Mouse (Mus musculus) spleen, embryonic (tissue): ENCODE measurements around the gene 9330161L09Rik.

Experiments used
- CTCF ChIA-PET: fragments of 350-600 bp; sonication (Branson Sonifier 250); formaldehyde crosslinking; loops from one replicate; lab custom pipeline; 2022; lab: Charles Lee

9330161L09Rik gene

DNA sequence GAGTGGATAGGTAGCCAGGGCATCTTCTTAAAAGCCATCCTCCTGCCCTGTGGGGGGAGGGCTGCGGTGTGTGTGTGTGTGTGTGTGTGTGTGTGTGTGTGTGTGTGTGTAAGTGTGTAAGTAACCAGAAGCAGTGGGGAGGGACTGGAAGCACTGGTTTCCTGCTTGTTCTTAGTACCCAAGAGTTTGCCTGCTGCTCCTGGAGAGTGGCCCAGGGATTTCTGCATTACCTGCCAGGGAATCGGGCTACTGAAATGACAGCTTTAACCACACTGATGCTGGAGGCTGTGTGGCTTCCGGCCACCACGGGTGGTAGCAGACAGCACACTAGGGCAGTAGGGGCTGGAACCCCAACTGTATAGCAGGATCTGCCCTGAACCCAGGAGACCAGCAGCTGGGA lies 17.6 kb downstream of the 9330161L09Rik start:
- CTCF ChIA-PET, result no interaction called here

DNA sequence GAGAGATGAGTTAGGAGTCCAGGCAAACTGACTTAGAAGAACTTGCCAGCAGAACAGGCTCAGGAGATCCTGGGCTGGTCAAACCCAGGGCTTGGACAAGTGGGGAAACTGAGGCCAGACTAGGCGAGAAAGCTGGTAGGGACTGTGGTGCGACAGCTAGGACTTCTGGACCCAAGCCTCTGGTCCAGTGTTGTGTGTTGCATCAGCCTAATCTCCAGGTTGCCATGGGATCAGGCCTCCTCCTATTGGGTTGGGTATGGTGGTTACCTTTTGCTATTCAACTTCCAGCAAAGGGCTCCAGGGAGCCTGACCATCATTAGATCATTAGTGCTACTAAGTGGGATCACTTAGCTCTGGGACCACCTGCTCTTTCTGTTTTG lies 18.3 kb downstream of the 9330161L09Rik start:
- CTCF ChIA-PET, result interaction anchor here (0.5 kb wide), 1 partner anchor 246 kb away, joined by 4 read pairs; no protein-coding TSS in a partner anchor

DNA sequence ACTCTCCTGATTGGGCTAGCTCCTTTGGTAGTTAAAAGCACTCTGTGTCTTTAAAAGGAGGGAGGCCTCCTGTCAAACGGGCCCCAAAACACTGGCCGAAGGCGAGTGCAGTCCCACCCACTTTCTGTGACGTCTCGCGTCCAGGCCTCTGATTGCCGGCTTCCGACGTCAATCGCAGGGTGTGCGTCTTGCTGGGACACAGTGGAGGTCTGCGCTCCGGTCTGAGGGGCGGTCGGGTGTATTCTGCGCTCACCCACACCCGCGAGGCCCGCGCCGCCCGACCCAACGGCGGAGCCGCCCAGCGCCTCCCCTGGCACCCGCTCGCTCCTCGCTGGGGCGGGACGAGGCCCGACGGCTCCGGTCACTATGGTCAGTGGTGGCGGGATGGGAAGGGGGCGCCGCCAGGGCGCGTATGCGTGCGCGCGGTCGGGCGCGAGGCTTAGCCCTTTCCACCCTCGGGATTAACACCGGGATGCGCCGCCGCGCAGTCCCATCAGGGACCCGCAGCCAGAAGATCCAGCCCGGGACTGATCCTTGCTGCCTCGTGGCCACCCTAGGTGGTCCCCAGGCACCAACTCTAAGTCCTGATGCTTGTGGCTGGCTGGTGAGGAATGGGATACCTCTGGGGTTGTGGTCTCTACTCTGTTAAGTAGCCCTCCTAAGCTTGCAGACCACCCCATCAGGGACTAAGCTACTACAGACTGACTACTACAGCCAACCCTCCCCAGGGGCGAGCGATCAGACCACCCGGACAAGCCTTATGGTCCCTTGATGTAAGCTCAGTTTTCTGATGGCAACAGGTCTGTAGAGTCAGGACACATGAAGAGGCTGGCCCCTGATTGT lies 18.9 kb downstream of the 9330161L09Rik start, which contains the start of gene Otub2:
Otub2 (plus strand) TSS at position 178 of the 843 bp plus-strand sequence.
- CTCF ChIA-PET, result interaction anchor here (0.5 kb wide), 1 partner anchor 246 kb away, joined by 4 read pairs; no protein-coding TSS in a partner anchor

DNA sequence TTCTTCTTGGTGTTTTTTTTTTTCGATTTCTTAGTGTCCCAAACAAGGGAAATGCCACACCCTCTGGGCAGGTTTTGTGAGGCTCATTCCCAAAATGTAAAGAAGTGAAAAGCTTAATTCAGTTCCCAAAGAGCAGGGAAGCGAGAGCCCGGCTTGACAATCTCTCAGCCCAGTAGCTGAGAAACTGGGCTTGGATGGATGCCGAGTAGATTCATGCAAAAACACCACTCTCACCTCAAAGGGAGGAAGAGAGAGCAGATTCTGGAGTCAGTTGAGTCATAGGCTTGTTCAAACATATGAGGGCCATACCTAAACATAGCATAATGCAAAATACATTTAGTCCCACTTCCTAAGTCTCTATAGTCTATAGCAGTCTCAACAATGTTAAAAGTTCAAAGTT lies 27.4 kb downstream of the 9330161L09Rik start:
- CTCF ChIA-PET, result no interaction called here

DNA sequence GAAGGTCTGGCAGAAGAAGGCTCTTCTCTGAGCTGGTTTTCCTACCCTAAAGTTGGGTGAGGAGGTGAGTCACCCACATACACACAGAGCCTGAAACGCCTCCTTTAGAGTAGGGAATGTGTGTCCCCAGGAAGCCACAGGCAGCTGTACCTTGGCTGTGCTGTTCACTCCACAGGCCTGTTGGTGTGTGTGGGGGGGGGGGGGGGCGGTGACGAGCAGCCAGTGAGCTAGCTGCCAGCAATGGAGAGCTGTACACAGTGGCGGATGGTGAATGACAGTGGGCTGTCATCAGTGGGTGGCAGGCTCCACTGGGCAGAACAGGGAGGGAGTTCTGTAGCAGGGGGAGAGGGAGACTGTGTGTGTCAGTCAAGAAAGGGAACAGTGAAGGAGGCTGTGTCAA lies 30.8 kb downstream of the 9330161L09Rik start:
- CTCF ChIA-PET, result no interaction called here

DNA sequence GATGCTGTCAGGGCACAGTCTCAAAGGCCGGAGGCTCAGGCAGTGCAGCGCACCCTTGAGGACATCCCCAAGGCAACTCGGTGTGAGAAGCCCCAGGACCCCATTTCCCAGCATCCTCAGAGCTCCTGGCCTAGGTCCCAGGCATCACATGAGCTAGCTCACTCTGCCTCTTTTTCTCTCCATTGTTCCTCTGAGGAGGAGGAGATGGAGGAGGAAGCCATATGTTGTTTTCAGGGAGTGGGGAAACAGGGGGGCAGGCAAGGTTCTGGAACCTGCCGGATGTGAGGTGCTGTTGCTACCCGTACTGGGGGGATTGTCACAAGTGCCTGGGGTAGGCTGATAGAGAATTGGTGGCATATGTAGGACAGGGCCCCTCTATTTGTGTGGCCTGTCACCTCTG lies 31.5 kb downstream of the 9330161L09Rik start:
- CTCF ChIA-PET, result no interaction called here

DNA sequence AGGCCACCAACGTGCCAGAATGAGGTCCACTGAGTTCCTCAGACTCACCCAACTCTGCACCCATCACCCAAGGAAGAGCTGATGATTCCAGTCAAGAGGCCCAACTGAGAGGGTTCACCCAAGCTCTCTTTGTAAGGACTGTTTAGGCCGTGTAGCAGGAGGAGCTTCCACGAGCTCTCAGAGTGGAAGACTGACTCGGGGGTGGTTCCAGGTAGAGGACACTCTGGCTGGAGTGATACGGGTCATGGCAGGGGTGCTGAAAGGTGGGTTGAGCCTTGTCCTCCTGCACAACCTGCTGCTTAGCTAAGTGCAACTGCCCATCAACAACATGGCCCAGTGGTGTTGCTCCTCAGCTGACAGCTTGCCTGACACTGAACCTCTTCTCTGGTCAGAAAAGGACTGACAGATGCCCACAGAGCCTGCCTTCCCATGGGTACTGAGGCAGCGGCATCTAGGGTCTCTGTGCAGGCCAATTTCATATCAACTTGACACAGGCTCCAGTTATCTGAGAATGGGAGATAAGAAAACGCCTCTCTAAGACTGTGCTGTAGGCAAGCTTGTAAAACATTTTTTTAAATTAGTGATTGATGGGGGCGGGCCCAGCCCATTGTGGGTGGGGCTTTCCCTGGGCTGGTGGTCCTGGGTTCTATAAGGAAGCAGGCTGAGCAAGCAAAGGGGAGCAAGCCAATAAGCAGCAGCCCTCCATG lies 33.9 kb downstream of the 9330161L09Rik start:
- CTCF ChIA-PET, result no interaction called here

DNA sequence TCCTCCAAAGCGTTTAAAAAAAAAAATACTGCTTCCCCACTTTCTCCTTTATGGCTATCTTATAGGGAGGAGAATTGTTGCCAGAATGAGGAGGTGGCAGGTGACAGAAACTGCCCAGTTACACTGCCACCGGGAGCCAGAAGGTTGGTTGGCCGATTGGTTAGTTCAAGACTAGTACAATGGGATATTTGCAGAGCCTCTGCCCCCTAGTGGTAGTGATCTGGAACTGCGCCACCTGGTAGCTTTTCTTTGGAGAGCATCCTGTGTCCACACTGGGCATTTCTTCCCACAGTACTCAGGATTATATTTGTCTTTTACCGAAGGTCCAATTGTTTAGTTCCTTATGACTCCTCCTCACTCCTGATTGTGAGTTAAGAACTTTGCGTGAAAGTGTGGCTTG lies 35.9 kb downstream of the 9330161L09Rik start:
- CTCF ChIA-PET, result no interaction called here

DNA sequence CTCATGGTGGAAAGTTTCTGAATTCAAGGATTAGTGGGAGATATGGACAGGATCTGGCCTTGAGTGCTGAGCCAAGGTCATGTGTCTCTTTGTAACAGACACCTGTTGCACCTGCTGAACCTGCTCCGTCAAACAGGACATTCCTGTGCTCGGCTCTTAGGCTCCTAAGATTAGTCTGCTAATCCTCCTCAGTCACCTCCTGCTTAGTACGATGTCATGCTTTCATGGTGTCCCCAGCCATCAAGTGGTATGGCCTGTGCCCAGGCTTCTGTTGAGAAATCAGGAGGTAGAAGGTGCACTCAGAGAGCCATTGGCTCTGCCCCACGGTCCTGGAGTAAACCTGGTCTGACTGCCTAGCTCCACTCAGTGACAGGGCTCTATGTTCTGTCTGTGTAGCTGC lies 36.8 kb downstream of the 9330161L09Rik start:
- CTCF ChIA-PET, result no interaction called here

DNA sequence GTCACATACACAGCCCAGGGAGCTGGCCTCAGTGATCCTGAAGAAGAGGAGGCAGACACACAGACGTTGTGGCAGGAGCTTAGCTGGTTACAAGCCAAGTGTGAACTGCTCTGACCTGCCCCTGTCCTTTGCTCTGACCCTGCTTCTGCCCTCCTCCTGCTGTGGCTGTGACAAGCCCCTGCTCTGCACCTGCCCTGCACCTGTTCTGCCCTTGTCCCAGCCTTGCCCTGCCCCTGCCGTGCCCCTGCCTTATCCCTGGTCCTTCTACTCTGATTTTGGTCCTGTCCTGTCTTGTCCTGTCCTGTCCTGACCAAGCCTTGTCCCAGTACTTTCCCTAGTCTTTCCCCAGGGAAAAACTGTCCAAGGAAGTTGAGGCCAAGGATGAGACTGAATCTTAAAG lies 38.8 kb downstream of the 9330161L09Rik start:
- CTCF ChIA-PET, result no interaction called here

DNA sequence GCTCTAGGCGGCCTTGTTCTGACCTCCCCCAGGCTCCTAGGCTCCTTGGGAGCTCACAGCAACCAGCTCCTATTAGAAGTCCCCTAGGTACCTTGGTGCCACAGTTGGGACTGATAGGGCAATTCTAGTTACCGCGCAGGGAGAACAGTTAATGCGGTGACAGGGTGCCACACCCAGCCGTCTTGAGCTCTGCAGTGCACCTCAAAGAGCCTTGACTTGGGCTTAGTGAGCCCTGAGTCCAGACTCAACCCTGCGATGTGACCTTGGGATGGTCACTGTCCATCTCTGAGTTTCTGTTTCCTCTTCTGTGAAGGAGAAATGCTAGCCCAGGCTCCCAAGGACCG lies 39.3 kb downstream of the 9330161L09Rik start:
- CTCF ChIA-PET, result interaction anchor here (0.7 to 1.0 kb wide), 2 partner anchors 9 to 45 kb away, joined by 3 to 6 read pairs; no protein-coding TSS in a partner anchor

DNA sequence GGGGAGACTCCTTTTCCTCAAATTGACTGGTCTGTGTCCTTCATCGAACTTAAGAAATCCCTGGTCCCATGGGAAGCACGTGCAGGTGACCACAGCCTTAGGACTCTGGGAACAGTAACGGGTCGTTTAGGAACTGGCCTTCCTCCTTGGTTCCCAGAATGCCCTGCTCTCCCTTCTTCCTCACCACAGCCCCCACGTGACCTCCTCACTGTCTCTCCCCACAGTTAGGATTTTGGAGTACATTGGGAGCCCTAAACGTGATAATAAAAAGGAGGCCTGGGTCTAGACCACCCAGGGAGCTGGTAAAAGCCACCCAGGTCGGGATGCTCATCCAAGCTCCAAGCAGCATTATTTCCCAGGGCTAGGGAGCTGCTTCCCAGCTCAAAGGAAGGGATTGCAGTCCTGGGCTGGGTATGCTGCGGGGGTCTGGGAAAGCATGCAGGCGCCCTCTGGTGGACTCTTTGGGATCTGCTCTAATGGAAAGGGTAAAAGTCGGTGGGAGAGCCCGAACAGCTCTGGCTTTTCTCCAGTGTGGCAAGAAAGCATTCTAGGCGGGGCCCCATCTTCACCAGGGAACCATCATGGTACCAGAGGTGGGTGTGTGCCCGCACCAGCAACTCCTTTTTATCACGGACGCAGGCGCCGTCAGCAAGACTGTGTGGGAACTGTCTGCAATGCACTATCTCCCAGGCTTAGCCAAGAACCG lies 39.8 kb downstream of the 9330161L09Rik start:
- CTCF ChIA-PET, result interaction anchor here (0.7 to 1.0 kb wide), 2 partner anchors 9 to 45 kb away, joined by 3 to 6 read pairs; no protein-coding TSS in a partner anchor

DNA sequence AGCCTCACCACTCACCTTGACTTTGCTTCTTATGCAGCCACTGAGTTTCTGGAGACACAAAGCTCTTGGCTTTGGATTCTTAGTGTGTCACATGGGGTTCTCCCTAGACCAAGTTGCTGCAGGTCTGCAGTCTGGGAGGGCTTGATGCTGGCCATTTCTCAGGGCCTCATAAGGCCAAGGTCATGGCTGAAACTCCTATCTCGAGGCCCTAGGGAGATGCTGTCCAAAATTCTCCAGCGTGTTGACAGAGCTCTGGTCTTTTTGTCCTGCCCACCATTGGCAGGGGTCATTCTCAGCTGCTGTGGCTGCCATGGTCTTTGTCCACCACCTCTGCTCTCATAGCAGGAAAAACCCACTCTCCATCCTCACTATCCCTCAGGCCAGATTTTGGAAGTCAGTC lies 40.4 kb downstream of the 9330161L09Rik start:
- CTCF ChIA-PET, result interaction anchor here (1.0 kb wide), 1 partner anchor 8 kb away, joined by 6 read pairs; no protein-coding TSS in a partner anchor

DNA sequence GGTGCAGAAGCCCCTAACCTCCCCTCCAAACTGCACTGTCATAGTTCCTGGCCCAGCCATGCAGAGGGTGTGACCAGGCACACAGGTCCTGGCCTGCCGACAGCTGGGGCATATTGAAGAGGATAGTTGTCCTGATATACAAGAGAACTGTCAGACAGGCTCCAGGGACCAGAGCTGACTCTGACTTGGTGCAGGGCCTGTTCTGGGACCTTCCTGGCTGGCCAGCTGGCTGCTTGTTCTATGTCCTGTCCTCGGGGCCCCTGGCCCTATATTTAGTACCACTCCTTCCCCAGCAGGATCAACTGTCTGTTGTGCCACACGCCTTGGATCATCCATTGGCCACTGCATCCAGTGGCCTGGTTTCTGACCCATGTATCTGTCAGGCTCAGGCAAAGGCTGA lies 45.3 kb downstream of the 9330161L09Rik start:
- CTCF ChIA-PET, result no interaction called here

DNA sequence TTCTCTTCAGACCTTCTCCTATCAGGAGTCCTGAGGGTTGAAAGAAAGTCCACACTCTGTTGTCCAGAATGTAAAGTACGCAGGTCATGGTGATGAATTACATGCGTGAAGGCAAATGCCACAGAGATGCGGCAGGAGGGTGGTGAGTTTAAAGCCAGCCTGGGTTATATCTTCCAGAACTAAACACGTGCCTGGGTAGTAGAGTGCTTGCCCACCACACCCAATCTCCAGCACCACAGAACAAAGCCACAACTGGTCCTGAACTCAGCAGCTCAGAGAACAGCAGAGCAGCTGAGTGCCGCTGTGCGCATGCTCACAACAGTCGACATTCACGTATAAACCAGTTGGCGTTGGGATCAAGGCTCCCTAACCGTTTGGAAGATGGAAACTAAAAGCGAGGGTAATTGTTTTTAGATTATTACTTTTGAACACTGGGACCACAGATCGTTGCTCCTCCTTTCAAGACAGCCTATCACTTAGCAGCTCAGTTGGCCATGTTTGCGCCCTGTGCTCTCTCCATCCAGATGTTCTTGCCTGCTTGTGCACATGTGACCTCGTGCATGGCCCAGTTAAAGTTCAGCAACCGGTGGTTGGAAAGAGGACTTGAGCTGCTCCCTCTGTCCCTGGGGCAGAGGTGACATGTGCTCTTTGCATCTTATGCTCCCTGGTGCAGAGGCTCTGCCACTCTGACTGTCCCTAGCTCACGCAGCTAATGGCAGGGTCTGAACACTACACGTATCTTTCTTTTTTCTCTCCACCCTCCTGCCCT lies 45.9 kb downstream of the 9330161L09Rik start:
- CTCF ChIA-PET, result no interaction called here

DNA sequence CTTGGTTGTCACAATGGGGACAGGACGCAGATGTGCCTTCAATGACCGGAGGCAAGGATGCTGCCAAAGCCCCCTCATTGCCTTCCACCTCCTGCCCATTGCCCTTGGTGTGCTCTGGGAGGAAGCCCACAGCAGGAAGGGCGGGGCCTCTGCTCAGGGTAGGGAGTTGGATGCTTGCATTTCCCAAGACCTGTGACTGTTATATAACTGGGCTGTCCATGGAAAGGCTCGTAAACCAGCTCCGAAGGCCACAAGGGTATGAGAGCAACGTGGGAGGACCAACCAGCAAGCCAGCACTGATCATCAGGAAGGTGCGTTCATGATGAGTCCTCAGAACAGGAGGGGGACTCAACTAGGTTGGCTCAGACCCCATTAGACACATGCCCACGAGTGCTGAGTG lies 46.8 kb downstream of the 9330161L09Rik start:
- CTCF ChIA-PET, result no interaction called here

DNA sequence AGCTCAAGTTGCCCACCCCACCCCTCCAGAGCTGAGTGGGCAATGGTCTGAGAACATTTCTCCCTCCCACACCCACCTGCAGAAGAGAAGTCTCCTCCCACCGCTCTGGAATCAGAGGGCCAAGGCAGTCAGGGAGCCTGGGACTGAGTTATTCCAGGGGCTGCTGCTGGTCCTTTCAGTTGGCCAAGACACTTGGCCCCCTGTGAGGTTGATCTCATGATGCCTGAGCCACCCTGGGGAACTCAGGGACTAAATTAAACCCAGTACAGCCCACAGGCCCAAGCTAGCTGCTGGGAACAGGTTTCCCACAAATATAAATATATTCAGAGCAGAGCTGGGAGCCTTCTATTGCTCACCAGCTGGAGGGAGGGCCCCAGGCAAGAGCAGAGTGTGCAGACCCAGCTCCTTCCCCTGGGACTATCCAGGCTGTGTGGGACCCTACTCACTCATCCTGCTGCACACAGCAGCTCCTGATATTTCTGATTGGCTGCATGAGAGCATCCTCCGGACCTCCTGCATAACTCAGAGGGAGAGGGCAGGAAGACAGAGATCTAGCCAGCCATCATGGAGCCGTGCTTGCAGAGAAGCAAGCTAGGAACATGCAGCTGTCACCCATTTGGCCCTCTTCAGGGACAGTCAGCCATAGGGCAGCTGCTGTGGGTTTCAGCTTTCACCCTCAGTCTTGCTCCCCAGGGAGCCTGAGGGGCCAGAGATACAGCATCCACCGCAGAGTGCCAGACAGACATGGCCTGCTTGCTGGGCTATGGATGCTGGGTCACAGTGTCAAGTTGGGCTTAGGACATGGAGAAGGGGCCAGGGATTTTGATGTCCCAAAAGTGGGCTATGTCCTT lies 48.4 kb downstream of the 9330161L09Rik start:
- CTCF ChIA-PET, result interaction anchor here (1.1 kb wide), 1 partner anchor 9 kb away, joined by 6 read pairs; no protein-coding TSS in a partner anchor

DNA sequence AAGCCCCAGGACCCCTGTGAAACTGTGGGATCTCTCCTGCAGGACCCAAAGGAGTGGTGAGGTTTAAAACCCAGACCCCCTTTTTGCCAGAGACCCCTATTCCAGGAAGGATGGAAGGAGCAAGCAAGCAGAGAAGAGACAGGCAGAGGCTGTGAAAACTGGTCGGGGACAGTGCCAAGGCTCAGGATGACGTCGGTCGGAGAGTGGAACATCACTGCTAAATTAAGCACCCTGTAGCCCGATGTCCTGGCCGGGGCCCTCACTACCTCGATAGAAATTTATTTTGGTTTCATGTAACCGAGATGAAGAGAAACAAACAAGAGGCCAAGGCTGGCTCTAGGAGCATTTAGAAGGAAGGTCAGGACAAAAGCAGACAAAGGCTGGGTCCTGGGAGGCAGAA lies 49.4 kb downstream of the 9330161L09Rik start:
- CTCF ChIA-PET, result no interaction called here
